Mouse (Mus musculus) urinary bladder, adult 2 months (tissue): Measurements from ENCODE around the gene Ifi206. TPM values are rescaled to one million over a fixed set of nuclear protein-coding genes. Genes with fewer than 3 reads are reported as not detected.
"Not testable (repeated sequence)": the region's sequence is repeated elsewhere in the genome, so short reads cannot be mapped to it uniquely, and the experiment has no call there.

Experiments used
- DNase-seq: peaks from one replicate; pipeline ENCODE4 v3.0.0; 2022; ENCODE audit warnings: low spot score
- polyA plus RNA-seq: library from polyadenylated mRNA; depleted of rRNA; stranded (reverse); fragments of >200 nt; gene quantifications from 2 replicates; pipeline ENCODE4 v1.2.3, GENCODE M21; 2012; rRNA removed

The Ifi206 gene
- 0.65 and 1.1 TPM in 2 replicates for polyA plus RNA-seq

DNA sequence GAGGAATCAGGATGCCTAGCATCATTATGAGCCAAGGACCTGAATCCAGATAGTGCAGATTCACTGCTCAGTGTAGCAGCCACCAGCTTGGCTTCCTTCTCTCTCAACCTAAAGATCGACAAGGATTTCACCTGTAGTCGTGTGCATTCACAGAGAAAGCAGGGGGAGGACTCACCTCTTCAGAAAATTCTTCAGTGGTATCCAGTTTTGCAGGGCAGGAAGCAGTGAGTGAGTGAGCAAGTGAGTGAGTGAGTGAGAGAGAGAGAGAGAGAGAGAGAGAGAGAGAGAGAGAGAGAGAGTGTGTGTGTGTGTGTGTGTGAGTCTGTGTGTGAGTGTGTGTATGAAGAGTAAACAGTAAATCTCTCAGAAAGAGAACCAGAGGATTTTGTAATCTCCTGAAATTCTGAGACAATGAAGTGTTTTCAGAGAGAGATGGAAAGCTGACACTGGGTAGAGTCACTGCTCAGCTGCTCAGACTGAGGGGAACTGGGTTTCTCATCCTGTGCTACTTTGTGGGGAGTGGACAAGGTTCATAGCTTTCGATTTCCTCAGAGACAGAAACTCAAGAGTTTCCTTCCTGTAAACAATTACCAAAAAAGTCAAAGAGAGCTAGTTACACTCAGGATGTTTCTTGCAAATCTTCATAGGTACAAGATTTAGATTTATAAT is at the start of gene Ifi206:
Ifi206 (minus strand) TSS at position 230 of the 669 bp plus-strand sequence.
- DNase-seq = not testable (repeated sequence)

DNA sequence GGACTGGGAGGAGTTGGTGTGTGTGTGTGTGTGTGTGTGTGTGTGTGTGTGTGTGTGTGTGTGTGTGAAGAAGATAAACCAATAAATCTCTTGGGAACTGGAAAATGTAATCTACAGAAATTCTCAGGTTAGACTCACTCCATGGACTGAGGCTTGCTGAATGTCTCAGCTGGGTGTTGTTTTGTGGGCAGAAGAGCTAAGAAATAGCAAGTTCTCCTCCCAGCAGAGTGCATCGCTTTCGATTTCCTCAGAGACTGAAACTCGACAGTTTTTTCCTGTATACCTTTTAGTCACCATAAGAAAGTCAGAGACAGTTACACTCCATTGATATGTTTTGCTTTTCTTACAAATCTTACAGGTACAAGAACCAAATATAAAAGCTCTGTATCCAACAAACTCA is 45.0 kb upstream of the Ifi206 start, which contains the start of gene Ifi214:
Ifi214 (minus strand) TSS at position 167 of the 400 bp plus-strand sequence.
- not testable (repeated sequence) for DNase-seq

DNA sequence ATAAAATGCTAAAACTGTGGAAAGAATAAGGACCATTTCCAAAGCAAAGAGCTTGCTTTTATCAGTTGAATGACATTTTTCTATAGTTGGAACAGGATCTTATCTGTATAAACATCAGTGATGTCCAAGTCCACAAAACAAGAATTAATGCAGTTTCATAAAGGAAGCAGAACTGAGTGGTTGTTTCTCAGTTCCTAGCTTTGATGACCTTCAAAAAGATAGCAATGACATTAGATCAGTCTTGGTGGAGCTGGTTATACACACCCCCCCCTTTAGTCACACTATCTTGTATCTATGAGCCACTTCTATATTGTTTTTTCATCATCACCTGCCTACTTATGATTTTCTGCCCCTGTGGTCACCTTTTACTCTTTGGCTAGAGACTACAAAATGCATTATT is 30.6 kb upstream of the Ifi206 start:
- DNase-seq = no peak

DNA sequence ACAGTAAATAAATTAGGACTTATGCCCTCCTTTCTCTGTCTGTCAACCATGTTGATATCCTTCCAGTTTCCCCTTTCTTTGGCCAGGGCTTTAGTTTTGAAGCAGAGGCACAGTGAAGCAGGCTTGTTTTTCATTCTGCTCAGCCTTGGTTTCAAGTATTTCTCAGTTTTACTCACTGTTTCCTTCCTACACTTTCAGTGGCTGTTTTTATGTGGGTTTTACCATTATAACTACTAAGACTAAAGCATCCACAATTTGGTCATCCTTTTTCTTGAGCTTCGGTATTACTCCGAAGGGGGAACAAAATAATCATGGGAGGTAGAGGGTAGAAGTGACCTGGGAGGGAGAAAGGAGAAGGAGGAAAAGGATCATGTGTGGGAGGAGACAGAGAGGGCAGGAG is 19.8 kb upstream of the Ifi206 start:
- DNase-seq = not testable (repeated sequence)

DNA sequence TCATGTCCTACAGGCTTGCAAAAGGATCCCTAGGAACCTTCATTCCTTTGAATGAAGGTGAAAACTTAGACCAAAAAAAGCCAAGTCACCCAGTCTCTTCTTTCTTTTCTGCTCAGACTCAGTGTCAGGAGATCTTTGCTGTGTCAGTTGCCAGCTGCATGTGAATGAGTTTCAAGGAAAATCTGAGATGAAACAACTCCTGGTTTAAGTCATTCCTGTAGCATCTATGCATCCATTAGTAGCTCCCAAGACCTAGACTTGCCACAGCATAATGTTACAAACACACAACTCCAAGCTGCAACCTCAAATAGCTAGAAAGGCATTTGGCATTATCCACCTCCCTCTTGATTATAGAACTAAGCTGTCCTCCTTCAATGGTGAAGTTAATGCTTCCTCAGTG is 642 bp upstream of the Ifi206 start:
- DNase-seq = not testable (repeated sequence)

DNA sequence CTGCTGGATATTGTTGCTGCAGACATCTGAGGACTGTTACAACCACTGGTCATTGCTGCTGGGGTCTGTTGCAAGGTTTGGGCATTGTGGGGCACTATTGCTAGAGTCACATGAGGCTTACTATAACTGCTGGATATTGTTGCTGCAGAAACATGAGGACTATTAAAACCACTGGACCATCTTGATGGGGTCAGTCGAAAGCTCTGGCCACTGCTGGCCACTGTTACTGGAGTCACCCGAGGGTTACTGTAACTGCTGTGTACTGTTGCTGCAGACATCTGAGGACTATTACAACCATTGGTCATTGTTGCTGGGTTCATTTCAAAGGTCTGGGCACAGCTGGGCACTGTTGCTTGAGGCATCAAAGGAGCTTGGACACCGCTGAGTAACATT is 9.7 kb downstream of the Ifi206 start:
- DNase-seq = not testable (repeated sequence)

DNA sequence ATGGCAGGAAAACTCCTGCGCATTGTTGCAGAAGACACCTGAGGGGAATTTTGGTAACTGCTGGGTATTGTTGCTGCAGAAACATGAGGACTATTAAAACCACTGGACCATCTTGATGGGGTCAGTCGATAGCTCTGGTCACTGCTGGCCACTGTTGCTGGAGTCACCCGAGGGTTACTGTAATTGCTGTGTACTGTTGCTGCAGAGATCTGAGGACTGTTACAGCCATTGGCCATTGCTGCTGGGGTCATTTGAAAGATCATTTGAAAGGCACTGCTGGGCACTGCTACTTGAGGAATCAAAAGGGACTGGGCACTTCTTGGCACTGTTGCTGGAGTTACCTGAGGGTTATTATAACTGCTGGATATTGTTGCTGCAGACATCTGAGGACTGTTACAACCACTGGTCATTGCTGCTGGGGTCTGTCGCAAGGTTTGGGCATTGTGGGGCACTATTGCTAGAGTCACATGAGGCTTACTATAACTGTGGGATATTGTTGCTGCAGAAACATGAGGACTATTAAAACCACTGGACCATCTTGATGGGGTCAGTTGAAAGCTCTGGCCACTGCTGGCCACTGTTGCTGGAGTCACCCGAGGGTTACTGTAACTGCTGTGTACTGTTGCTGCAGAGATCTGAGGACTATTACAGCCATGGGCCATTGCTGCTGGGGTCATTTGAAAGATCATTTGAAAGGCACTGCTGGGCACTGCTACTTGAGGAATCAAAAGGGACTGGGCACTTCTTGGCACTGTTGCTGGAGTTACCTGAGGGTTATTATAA is 10.3 kb downstream of the Ifi206 start:
- not testable (repeated sequence) for DNase-seq

DNA sequence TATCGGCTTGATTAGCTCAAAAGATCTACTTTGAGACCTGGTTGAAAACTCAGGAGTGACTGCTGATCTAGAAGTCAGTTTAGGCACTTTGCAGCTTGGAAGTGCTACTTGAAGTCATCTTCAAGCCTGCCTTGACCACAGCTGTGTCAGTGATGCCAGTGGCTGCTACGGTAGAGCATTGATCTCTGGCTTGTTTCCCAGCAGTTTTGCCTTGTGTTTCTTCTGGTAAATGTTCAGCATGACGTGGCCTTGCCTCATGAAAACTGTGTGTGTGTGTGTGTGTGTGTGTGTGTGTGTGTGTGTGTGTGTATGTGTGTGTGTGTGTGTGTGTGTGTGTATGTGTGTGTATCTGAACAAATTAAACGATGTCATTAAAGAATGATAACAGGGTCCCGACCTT is 34.1 kb downstream of the Ifi206 start:
- no peak for DNase-seq

DNA sequence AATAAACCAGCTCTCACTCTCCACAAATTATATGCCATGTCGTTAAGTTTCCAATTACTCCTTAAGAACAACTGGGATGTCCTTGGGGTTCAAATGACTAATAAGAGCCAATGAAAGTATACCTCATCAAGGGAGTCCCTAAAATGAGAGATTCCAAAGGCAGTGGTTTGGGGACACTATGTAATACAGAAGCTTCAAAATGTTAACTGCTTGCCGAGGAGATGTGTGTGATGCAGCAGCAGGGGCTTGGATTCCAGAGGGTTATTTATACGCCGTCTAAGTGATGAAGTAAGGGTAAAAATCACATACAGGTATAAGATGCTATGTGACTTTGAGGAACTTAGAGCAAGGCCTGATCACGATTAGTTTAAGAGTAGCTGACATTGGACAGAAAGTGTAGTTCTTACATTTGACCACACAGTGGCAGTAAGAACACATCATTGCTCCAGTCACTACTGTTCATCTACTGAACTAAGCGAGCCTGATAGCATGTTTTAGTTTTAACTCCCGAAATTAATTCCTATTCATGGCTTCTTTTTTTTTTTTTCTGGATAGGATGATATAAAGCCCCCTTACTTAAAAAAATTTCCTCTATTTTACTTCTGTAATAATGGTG is 34.6 kb downstream of the Ifi206 start:
- no peak for DNase-seq

DNA sequence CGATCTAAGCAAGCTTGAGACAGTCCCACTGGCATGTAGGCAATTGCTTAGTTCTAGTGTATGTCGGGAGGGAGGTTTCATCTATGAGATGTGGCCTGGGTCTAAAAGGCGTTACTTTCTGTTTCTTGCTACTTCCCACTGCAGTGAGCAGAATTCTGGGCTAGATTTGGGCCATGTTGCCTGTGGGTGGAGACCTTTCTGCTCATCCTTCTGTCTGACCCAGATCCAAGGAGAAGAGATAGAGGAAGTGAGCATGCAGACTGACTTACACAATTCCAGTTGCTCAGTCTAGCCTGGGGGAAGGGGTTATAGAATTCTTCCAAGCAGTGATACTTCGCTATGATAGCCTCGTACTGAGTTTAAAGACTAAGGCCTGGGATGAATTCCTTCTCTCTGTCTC is 39.2 kb downstream of the Ifi206 start:
- no peak for DNase-seq

DNA sequence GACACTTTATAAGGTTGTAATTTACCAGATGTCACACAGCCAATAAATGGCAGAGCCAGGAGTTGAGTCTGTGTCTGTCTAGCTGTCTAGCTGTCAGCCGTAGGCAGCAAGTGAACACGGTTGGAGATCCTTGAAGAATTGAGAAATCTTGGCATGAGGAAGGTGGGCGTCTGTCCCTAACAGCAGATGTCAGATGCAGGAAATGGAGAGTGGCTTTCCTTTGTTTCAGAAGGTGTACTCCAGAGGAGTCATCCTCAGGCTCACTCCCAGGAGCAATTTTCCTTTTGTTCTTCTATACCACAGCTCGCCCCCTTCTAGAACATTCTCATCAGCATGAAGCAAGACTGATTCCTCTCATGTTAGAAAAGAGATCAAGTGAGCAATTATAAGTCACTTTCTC is 40.2 kb downstream of the Ifi206 start:
- DNase-seq = no peak

DNA sequence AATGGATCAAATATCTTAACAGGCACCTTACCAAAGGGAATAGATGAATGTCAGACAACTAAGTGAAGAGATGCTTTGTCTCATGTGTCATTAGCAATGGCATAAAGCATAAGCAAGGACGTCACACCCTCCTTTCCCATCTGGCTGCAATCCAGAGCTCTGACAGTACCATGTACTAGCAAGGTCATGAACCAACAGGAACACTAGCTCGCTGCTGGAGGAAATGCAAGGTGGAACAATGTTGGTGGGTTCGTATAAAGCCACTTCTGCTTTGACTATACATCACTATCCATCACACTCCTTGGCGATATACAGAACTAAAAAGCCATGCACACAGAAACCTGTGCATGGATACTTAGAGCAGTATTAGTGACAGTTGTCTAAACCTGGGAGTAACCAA is 43.8 kb downstream of the Ifi206 start:
- no peak for DNase-seq

DNA sequence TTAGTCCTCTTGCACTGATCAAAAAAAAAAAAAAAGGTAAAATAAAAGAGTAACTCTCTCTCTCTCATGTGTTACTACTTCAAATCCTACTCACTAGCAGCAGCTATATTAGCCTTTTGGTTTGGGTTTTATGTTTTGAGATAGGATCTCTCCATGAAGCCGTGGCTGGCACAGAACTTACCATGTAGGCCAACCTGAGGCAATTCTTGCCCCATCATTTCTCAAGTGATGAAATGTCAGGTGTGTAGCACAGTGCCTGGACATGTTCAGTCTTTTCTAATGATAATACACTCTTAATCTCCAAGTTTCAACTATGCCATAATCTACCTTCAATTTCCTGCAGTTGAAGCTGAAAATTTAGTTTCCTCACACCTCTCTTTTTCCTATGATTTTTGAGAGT is 47.8 kb downstream of the Ifi206 start:
- no peak for DNase-seq

DNA sequence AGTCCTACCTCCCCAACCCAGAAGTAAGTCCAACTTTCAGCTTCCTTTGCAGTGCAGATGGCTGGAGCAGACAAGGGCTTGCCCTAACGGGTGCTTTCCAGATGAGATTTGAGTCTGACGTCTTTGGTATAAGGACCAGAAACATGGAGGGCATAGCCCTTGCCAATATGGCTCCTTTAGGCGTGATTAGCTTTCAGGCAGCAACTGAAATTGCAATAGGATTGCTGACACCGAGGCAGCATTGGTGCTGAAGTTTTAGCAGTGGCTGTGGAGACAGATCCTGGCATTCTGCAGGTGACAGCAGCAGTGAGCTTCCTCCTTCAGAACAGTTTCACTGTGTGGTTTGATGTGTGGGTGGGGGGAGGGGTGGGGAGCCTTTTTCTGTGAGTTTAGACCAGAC is 49.6 kb downstream of the Ifi206 start:
- DNase-seq = no peak

DNA sequence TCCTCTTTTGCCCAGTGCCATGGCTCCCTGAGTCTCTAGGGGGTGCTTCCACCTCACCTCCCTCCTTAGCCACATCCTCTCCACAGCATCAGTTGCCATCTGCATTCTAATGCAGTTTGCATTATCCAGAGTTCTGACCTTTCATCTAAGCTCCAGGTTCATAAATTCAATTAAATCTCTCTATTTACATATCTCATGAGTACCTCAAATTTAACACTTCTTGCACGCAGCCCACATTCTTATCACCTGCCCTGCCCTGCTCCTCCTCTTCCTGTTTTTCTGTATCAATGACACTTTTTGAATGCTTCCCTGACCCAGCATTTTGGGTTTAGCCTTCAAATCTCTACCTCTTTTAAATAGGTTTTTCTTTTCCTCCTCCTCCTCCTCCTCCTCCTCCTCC is 50.2 kb downstream of the Ifi206 start:
- DNase-seq = no peak

DNA sequence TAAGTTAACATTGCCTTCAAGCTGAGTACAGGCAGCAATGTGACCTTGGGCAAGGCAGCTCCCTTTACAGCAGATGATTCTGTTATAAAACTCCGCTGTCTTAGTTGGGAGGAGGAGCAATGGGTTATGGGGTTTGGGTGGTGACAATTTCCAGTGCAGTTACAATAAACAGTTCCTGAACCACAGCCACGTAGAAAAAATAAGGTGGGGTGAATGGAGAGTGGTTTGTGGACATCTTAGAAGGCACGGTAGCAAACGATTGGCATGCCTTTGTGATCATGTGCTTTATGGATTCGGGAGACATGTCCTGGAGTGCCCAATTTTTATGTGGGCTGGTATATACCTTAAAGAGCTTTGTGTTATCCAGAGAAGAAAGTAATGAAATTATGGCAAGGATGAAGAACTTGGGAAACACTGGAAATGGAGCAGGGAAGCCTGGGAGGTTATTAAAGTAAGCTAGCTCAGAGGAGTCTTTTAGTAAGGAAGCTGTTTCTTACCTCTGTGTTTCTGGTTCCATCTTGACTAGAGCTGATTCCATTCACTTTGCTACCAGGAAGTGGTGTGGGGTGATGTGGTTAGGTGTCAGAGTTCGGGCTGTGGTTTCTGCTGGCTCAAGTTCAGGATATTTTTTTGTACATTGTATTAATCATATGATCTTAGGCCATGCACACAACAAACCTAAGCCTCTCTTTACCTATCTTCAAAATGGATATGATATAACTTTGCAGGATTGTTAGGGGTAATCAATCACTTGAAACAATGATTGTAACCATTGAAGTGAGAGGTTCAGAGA is 53.5 kb downstream of the Ifi206 start:
- no peak for DNase-seq

DNA sequence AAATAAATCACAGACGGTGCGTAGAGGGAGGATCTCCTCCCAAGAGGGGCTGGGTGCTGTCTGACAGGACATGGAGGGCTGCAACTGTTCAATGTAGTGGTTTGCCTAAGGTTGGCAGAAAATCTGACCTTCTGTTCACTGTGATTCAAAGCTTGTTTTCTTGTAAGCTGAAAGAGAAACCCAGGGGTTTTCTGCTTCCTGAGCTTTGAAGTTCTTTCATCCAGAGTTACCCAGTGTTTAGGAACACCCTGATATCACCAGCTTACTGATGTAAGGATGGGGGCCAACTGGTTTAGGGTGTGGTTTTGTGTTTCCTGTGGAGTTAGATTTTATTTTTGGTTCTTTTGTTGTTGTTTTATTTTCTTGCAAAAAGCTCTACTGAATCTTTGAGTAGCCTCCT is 58.4 kb downstream of the Ifi206 start:
- no peak for DNase-seq

DNA sequence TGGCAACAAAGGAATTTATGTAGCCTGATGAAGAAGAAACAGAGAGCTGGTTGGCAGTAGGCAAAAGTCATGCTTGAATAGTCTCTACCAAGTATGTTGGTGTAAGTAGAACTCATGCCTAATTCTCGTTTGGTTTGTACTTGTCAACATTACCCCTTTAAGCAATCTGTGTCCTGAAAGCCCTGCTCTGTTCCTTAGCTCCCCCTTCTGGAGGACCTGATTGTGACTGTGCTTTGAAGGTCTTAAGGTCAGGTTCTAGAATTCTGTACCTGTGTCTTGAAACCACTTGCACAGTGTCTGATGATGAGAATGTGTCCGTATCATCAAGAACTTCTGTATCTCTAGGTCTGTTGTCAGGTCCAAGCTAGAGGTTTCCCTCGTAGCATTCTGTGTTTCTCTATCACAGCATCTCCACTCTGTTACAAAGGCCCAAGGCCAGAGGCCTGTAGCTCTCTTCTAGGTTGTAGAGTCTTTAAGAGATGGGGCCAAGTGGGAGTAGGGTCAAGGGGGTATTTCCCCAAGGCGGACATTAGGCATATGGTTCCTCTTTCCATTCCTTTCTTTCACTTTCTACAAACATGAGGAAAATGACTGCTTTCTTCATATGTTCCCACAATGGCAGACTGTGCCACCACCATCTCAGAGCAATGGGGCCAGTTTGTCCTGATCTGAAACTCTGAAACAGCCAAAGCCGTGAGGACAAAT is 60.7 kb downstream of the Ifi206 start:
- no peak for DNase-seq

DNA sequence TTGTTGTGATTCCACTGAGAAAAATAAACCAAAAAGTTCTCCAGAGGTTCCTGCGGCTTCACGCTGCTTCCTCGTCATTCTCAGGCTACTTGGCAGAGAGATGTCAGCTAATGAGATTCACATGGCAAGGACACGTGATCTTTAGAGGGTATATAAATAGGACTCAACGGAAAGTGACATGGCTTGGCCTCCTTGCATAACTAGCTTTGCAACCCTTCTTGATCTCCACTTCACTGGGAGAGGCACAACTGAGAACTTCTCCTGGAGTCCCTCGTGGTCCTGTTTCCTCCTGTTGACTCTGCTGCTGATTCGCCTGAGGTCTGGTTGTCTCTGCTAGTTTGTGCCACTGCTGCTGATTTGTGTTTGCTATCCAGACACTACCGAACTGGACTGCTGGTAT is 63.5 kb downstream of the Ifi206 start:
- no peak for DNase-seq

DNA sequence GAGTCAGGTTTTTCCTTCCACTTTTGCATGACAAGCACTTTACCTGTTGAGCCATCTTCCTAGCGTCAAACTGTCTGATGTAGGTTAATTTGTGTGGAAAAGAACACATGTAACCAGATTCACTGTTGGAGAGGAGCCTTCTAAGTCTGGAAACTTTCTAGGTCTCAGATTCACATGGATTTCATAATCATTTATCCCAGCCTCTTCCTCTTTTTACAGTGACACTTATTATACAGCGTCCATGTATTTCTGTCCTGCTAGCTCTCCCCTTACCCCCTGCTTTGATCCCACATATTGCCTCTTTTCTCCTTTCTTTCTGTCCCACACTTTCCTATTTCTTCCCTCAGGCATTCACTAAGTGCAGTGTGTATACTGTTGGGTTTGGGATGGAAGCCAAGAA is 64.5 kb downstream of the Ifi206 start:
- no peak for DNase-seq

DNA sequence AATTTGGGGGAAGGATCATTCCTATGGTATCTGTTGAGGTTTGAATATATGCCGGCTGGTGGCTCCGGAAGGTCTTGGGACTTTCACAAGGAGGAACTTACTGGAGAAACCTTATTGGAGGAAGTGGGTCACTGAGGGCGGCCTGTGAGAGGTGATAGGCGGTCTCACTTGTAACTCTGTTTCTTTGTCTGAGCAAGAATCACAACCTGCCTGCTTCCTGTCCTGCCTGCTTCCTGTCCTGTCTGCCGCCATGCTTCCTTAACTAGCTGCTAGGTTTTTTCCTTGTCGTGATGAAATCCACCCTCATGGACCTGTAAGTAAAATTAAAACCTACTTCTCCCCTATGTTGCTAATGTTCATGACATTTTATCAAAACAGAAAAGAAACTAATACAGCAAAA is 70.5 kb downstream of the Ifi206 start:
- no peak for DNase-seq
